Mouse (Mus musculus) embryonic stem cell, embryonic (primary cell): Measurements from ENCODE around the gene Gm37240.

Experiments used
- CTCF ChIA-PET, 4 experiments: fragments of 300-600 bp in 2 of 4; fragments of 350-600 bp in 2 of 4; sonication (Branson Sonifier 250); formaldehyde crosslinking; loops; one replicate each; lab custom pipeline; 2022; ENCODE audit warnings: inconsistent platforms in 2 of 4; lab: Charles Lee
- POLR2A ChIA-PET, 4 experiments: fragments of 300-600 bp in 2 of 4; fragments of 350-600 bp in 2 of 4; sonication (Branson Sonifier 250); formaldehyde crosslinking; loops; one replicate each; lab custom pipeline; 2022; ENCODE audit warnings: antibody characterized with exemption in 4 of 4, inconsistent platforms in 1 of 4; lab: Charles Lee

Gene Gm37240

GRCm38 (mm10) chr3:85543652-85544051 lies 343.7 kb downstream of the Gm37240 start:
- CTCF ChIA-PET = interaction anchor here in 3 of 4 experiments (0.6 to 1.4 kb wide), 8 partner anchors 11 to 1253 kb away, joined by 3 to 7 read pairs (median 3); no protein-coding TSS in a partner anchor
- POLR2A ChIA-PET = interaction anchor here in 2 of 4 experiments (0.5 to 1.9 kb wide), 3 partner anchors 30 to 626 kb away, joined by 3 to 4 read pairs (median 3); partner anchors contain the start of gene Gatb (in 1 of the 2)

GRCm38 (mm10) chr3:85542765-85543164 lies 344.6 kb downstream of the Gm37240 start:
- CTCF ChIA-PET = interaction anchor here in 2 of 4 experiments (0.8 kb wide), 2 partner anchors 263 to 267 kb away, joined by 4 to 7 read pairs; no protein-coding TSS in a partner anchor

GRCm38 (mm10) chr3:85535621-85536520 lies 351.4 kb downstream of the Gm37240 start:
- ChIA-PET POLR2A (no interaction called here), CTCF (no interaction called here)

More at GRCm38 (mm10) chr3:85542765-85543164, 344.6 kb downstream of the Gm37240 start:
- POLR2A ChIA-PET = no interaction called here

GRCm38 (mm10) chr3:85535042-85535441 lies 352.3 kb downstream of the Gm37240 start:
- ChIA-PET CTCF (interaction anchor here in 1 of 4 experiments (0.6 kb wide), 1 partner anchor 12 kb away, joined by 5 read pairs; no protein-coding TSS in a partner anchor), POLR2A (no interaction called here)

- CTCF ChIA-PET = interaction anchor here in 1 of 4 experiments (0.7 kb wide), 1 partner anchor 11 kb away, joined by 3 read pairs; no protein-coding TSS in a partner anchor
- POLR2A ChIA-PET = interaction anchor here in 1 of 4 experiments (0.6 to 1.2 kb wide), 2 partner anchors 15 to 610 kb away, joined by 3 to 6 read pairs; partner anchors contain the start of gene Rps3a1
Observed at GRCm38 (mm10) chr3:85532376-85532775, 354.9 kb downstream of the Gm37240 start.

- CTCF ChIA-PET = no interaction called here
- POLR2A ChIA-PET = no interaction called here
Observed at GRCm38 (mm10) chr3:85530601-85531161, 356.6 kb downstream of the Gm37240 start.

GRCm38 (mm10) chr3:85521311-85521907 lies 365.9 kb downstream of the Gm37240 start:
- ChIA-PET POLR2A (interaction anchor here in 1 of 4 experiments (1.0 kb wide), 1 partner anchor 52 kb away, joined by 3 read pairs; the partner anchor contains the start of gene Gatb), CTCF (interaction anchor here in 2 of 4 experiments (0.6 to 1.6 kb wide), 2 partner anchors 35 to 242 kb away, joined by 3 to 7 read pairs; no protein-coding TSS in a partner anchor)

GRCm38 (mm10) chr3:85518668-85519067 lies 368.6 kb downstream of the Gm37240 start:
- POLR2A ChIA-PET = interaction anchor here in 2 of 4 experiments (0.7 to 0.8 kb wide), 3 partner anchors 25 to 486 kb away, joined by 3 to 6 read pairs (median 3); no protein-coding TSS in a partner anchor

GRCm38 (mm10) chr3:85518072-85518471 lies 369.2 kb downstream of the Gm37240 start:
- CTCF ChIA-PET = no interaction called here
- POLR2A ChIA-PET = interaction anchor here in 1 of 4 experiments (0.6 to 0.9 kb wide), 2 partner anchors 14 to 441 kb away, joined by 6 read pairs; no protein-coding TSS in a partner anchor

More at GRCm38 (mm10) chr3:85518668-85519067, 368.6 kb downstream of the Gm37240 start:
- CTCF ChIA-PET = interaction anchor here in 1 of 4 experiments (0.6 kb wide), 1 partner anchor 30 kb away, joined by 5 read pairs; no protein-coding TSS in a partner anchor

- CTCF ChIA-PET = no interaction called here
- POLR2A ChIA-PET = interaction anchor here in 2 of 4 experiments (0.5 to 0.9 kb wide), 2 partner anchors 15 to 1129 kb away, joined by 3 to 6 read pairs; no protein-coding TSS in a partner anchor
Observed at GRCm38 (mm10) chr3:85516739-85517396, 370.4 kb downstream of the Gm37240 start.

- CTCF ChIA-PET = no interaction called here
- POLR2A ChIA-PET = interaction anchor here in 1 of 4 experiments (1.2 kb wide), 1 partner anchor 21 kb away, joined by 3 read pairs; no protein-coding TSS in a partner anchor
Observed at GRCm38 (mm10) chr3:85514700-85515099, 372.6 kb downstream of the Gm37240 start.

GRCm38 (mm10) chr3:85508717-85509279 lies 378.5 kb downstream of the Gm37240 start:
- ChIA-PET CTCF (no interaction called here), POLR2A (interaction anchor here in 1 of 4 experiments (0.7 kb wide), 2 partner anchors 378 to 415 kb away, joined by 3 to 5 read pairs; no protein-coding TSS in a partner anchor)

GRCm38 (mm10) chr3:85500096-85500495 lies 387.2 kb downstream of the Gm37240 start:
- CTCF ChIA-PET = no interaction called here
- POLR2A ChIA-PET = no interaction called here

- CTCF ChIA-PET = no interaction called here
- POLR2A ChIA-PET = no interaction called here
Observed at GRCm38 (mm10) chr3:85496146-85496545, 391.2 kb downstream of the Gm37240 start.

GRCm38 (mm10) chr3:85493796-85494195 lies 393.5 kb downstream of the Gm37240 start:
- ChIA-PET POLR2A (interaction anchor here (0.7 to 2.0 kb wide), 8 partner anchors 9 to 385 kb away, joined by 3 to 4 read pairs (median 3); no protein-coding TSS in a partner anchor), CTCF (interaction anchor here in 3 of 4 experiments (0.6 to 1.2 kb wide), 6 partner anchors 13 to 272 kb away, joined by 3 to 14 read pairs (median 4); partner anchors contain the start of gene Gatb (in 1 of the 3))

- POLR2A ChIA-PET = no interaction called here
- CTCF ChIA-PET = interaction anchor here in 1 of 4 experiments (0.6 kb wide), 1 partner anchor 389 kb away, joined by 5 read pairs; no protein-coding TSS in a partner anchor
Observed at GRCm38 (mm10) chr3:85490204-85490603, 397.1 kb downstream of the Gm37240 start.

- POLR2A ChIA-PET = interaction anchor here in 1 of 4 experiments (0.6 to 0.7 kb wide), 2 partner anchors 42 to 153 kb away, joined by 5 to 6 read pairs; no protein-coding TSS in a partner anchor
- CTCF ChIA-PET = no interaction called here
Observed at GRCm38 (mm10) chr3:85487379-85487778, 399.9 kb downstream of the Gm37240 start.
